Mouse (Mus musculus) brain, embryonic 14.5 days (tissue): Measurements from ENCODE around the gene Immp1l. TPM values are rescaled to one million over a fixed set of nuclear protein-coding genes. Genes with fewer than 3 reads are reported as not detected.

Experiments used
- DNase-seq: peaks from one replicate; pipeline ENCODE4 v3.0.0-alpha.2; 2011; ENCODE audit warnings: low read depth
- CTCF ChIP-seq: fragments of 200-500 bp; IDR thresholded peaks from 2 replicates; pipeline ENCODE4 v1.5.1; 2012; ENCODE audit warnings: inconsistent platforms, mild to moderate bottlenecking, moderate library complexity, borderline replicate concordance; ENCODE audit not compliant: insufficient read depth, insufficient read length; ENCODE audit errors: extremely low read depth
- POLR2A ChIP-seq: fragments of 200-500 bp; IDR thresholded peaks from 2 replicates; pipeline ENCODE4 v1.6.1; 2012; ENCODE audit warnings: mild to moderate bottlenecking, inconsistent platforms, borderline replicate concordance; ENCODE audit not compliant: poor library complexity, insufficient read depth, insufficient read length, severe bottlenecking; ENCODE audit errors: extremely low read depth
- polyA plus RNA-seq: library from polyadenylated mRNA; depleted of rRNA; stranded (reverse); fragments of >200 nt; gene quantifications from 2 replicates; pipeline ENCODE4 v1.2.3, GENCODE M21; 2012; rRNA removed

Gene Immp1l
- 36.6 and 45.8 TPM in 2 replicates for polyA plus RNA-seq

DNA sequence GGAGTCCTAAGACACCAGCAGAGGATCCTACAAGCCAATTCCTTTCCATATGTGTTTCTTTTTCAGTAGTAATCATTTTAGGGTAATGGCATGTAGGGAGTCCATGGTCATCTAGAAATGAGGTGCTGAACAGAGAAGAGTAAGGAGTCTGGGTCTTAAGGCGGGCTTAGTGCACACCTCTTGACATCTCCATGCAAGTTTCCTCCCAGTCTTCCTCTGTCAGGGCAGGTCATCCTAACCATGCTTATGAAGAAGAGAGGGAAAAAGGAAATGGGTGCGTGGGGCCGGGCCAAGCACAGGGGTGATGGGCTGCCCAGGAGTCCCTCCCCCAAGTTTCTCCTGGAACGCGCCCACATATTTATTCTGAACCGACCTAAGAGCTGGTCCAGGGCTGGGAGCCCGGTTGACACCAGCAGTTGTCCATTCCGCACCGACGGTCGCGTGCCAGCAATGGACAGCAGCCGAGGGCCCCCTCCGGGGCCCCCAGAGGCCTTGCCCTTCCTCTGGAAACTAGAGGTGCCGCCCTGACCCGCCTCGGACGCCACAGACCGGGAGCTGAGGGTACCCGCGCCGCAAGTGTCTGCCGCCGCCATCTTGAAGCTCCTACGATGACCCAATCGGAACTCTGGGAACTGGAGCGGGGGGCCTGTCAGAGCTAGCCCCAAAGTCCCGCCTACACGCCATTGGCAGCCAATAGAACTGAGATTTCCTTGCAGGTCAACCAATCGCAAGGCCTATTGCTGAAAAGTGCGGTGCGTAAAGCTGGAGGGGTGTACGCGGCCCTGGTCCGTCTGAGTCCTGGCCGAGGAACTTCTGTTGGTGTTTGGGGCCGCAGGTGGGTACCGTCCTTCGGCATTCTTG lies at the start of gene Immp1l, which contains the start of gene Elp4:
Gene Immp1l, plus strand, starts transcription at position 743 of the 861 bp plus-strand sequence.
Gene Elp4, minus strand, starts transcription at position 669 of the 861 bp plus-strand sequence.
- peak; percentile 99 for DNase-seq
- TF ChIP-seq CTCF = no peak
- peak; percentile 38; the same call in 1 of the 2 replicates for TF ChIP-seq POLR2A

DNA sequence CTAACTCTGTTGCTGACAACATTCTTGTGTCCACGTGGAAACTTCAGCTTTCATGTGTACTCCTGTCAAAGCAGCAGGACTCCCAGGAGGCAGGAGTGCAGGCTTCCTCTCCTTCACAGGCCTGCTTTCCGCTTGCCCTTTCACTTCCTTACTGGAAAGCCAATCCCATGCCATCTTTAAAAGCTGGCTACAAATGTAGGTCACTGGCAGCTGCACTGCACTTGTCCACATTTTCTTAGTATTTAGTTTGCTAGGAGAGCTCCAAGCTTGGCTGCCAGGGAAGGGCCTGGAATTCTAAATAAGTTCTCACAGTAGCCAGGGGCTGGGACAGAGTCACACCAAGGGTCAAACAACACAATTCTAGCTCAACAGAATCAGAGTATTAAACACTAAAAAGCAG lies 49.7 kb upstream of the Immp1l start:
- no peak for TF ChIP-seq POLR2A
- no peak for TF ChIP-seq CTCF
- DNase-seq = peak; percentile 17

DNA sequence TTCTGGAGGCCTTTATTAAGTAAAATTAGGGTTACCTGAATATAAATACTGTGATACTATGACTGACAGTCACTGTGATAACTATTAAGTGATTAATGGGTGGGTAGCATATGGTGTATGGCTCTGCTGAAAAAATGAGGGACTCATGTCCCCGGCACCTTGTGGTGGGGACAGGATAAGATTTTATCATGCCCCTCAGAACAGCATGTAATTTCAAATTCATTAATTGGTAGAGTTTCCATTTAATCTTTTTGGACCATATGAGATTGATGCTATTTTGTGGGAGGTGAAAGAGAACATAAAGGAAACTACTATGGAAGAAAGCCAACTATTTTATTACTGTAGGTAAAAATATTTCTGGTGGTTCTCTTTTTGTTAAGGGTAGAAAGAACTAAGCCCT lies 31.0 kb upstream of the Immp1l start:
- TF ChIP-seq CTCF (no peak), POLR2A (no peak)
- no peak for DNase-seq

DNA sequence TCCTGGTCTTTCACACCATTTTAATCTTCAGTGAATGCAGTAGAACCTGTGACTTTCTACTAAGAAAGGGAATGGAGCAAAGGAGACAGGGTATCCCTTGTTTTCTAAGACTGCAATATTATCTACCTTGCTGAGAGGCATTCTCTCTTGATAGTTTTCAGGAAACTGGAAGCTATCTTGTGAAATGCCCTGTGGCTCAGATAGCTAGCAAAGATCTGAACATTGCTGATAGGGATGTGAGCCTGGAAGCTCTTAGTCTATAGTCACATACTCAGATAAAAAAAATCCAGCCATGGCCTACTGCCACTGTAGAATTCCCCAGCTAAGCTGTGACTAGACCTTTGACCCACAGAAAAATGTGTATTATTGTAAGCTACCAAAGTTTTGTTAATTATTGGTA lies 13.6 kb upstream of the Immp1l start:
- DNase-seq = no peak
- TF ChIP-seq POLR2A (no peak), CTCF (no peak)

DNA sequence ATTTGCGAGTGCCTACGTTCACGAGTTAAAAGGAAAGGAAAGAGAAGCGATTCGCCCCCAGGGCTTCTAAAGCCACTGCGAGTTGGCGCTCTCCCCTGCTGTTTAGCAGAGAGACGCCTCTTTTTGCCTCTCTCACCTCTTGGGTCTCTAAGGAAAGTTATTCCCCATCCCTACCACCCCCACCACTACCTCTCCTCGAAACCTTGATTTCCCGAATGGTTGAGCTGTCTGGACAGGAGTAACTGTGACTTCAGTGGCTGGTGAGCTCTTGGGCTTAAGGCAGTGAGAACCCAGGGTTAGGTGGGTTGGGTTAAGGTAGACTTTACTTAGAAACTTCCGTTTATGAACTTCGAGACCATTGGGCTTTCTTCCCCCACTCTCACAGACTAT lies 314 bp downstream of the Immp1l start:
- TF ChIP-seq POLR2A (no peak), CTCF (no peak)
- no peak for DNase-seq

DNA sequence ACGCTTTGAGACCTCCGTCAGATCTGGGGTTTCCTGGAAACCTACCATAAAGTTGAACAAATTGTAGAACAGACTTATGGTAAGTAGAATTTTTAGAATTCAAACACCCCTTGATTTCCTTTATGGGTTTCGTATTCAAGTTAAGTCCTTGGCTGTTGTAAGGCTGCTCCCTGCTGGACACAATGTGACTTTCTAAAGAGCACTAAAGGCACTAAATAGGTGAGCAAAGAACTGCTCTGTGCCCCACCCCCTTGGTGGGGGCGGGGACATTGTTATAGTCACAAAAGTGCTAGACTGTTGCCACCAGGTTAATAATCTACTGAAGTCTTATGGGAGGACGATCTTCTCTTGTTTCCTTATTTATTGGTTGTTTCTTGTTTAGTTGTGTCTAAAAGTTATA lies 3.9 kb downstream of the Immp1l start:
- peak; percentile 23 for DNase-seq

DNA sequence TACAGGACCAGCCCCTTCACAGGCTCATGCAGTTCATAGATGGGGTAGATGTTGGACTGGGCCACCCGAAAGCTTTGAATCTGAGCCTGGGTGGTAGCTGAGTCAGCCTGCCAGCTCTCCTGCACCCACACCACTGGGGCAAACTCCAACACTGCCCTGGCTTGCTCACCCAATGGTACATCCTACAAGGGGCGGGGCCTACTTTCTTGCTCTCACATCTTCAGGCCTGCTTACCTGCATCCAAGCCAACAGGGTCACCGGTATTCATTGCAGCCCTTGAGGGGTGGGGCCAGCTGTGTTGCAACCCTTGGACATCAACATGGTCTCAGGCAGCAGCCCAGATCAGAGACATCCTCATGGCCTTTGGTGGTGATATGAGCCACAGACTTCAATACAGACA lies 6.2 kb downstream of the Immp1l start:
- DNase-seq = no peak
- no peak for TF ChIP-seq POLR2A
- TF ChIP-seq CTCF = no peak

More for the DNA sequence above, 3.9 kb downstream of the Immp1l start:
- TF ChIP-seq POLR2A = no peak
- TF ChIP-seq CTCF = 0 out of 2 replicates have a peak, but pooled peaks have one; percentile 7

DNA sequence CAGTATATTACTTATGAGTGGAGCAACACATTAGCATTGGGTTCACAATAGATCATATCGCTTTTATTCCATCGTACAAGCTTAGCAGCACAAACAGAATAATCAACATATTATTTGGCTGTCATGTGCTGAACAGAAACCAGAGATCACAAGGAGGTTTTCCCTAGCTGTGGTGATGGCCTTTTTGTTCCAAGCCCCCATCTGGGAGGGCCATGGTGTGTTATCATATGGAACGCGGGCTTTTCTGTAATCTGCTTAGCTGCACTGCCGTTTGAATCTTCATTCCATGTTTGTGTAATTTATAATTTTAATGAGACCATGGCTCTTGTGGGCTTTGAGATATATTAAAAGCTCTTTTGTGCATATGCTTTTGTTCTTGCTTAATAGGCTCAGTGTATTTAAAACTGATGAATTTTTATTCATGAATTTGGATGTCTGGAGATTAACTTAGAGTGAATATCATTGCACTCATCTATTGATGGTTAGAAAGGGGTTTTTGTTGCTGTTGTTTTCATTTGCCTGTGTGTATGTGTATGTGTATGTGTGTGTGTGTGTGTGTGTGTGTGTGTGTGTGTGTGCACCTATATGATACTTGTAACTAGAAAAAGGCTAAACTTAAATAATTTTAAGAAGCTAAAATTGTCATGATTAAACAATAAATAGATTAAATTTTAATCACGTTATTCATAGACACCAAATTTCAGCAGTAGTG lies 9.4 kb downstream of the Immp1l start:
- DNase-seq = peak; percentile 85
- no peak for TF ChIP-seq CTCF
- TF ChIP-seq POLR2A = no peak

DNA sequence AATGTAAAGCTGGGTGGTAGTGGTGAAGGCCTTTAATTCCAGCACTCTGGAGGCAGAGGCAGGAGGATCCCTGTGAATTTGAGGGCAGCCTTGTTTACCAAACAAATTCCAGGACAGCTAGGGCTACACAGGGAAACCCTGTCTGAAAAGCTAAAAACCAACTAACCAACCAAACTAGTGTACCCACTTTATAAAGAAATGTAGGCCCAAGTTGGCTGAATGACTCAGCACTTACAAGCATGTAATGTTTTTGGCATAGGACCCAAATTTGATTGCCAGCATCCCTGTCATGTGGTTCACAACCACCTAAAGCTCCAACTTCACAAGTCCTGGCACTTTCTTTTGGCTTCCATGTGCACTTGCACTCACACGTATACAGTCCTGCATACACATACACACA lies 12.2 kb downstream of the Immp1l start:
- TF ChIP-seq CTCF (no peak), POLR2A (no peak)
- DNase-seq = peak; percentile 23

DNA sequence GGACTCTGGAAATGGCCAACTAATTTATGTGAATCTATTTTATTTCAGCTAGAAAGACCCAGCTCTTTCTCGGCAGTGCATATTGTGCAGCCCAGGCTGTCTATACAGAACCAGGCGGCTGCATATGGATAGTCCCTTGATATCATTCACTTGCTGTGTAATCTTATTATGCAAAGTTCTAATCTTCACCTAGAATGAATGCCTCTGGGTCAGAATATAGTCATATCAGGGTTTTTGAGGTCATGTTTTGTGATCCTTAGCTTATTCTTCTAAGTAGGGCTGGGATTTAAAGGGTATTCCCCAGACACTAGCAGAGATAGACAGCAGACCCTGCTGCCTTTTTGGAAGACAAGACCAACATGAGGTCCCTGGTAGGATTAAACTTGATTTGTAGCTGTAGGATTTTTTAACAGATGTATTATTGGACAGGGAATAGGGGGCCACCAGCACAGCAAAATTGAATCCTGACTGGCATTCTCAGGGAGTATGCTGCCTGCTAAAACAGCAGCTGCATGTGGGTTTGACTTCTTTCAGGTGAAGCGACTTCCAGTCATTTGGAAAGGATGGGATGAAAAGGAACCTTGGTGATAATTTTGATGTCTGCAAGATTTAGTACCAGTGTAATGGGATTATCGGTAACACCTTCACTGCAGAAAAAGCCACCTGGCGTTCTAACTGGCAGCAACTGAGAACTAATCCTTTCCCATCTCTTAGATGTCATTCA lies 13.3 kb downstream of the Immp1l start:
- DNase-seq = peak; percentile 64
- TF ChIP-seq POLR2A (no peak), CTCF (no peak)

DNA sequence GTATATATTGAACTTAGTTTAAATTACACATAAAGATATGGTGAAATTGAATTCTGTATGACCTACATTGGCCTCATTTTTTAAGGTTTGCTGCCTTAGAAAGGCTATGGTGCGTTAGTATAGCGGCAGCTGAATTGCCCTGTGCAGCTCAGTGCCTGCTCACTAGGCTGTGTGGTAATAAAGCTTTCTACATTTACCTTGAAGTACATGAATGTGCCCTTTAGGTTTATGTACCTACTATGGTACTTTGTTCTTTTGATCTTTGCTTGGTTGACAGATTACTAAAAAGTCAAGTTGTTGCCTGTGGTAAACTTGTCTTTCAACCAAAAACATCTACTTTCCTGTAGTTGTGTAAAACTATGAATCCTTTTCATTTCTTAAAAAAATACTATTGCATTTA lies 45.7 kb downstream of the Immp1l start:
- TF ChIP-seq POLR2A (no peak), CTCF (no peak)
- no peak for DNase-seq

DNA sequence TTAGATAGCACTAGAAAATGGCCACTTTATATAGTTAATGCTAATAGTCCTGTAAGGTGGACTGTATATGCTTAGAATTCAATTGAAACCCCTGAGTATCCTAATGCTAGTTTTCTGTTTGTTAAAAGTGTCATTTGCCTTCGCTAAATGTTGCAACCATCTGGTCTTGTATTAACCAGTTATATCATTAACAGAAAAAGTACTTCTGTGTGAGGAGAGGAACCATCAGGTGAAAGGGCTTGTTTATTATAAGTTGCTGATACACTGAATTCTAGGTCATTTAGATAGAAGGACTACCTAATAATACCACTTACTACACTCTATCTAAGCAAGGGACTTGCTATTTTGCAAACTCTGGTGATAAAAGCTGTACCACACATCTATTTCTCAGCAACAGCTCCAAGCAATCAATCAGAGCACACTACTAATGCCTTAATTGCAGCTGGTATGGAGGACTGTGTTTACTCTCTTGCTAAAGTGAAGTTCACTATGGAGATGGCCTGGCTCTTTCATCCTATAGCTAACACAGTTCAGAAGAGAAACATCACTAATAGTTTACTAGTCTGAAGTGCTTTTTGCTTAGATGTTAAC lies 47.0 kb downstream of the Immp1l start:
- TF ChIP-seq CTCF = no peak
- no peak for TF ChIP-seq POLR2A
- DNase-seq = no peak
